Mouse (Mus musculus) cortical plate, adult 2 months (tissue): ENCODE measurements around the gene Uqcrfs1. TPM values are rescaled to one million over a fixed set of nuclear protein-coding genes. Genes with fewer than 3 reads are reported as not detected.
A peak's percentile ranks its signal among the peaks of the same experiment; 100 is the strongest.

Experiments
- H3K27ac ChIP-seq: fragments of 200-500 bp; 2 replicates; pipeline ENCODE4 v1.5.1; 2012; ENCODE audit warnings: low read length, control low read depth, inconsistent platforms; ENCODE audit not compliant: insufficient read depth
- H3K4me1 ChIP-seq: fragments of 200-500 bp; 2 replicates; pipeline ENCODE4 v1.6.1; 2011; ENCODE audit warnings: low read length; ENCODE audit not compliant: control insufficient read depth, insufficient read depth
- H3K4me3 ChIP-seq: fragments of 200-500 bp; 2 replicates; pipeline ENCODE4 v1.5.1; 2011; ENCODE audit warnings: mild to moderate bottlenecking, low read length, control low read depth; ENCODE audit not compliant: insufficient read depth
- CTCF ChIP-seq: fragments of 200-500 bp; IDR thresholded peaks from 2 replicates; pipeline ENCODE4 v1.5.1; 2011; ENCODE audit warnings: mild to moderate bottlenecking, control low read depth, low read length; ENCODE audit not compliant: insufficient read depth; ENCODE audit errors: extremely low read depth
- POLR2A ChIP-seq: fragments of 200-500 bp; IDR thresholded peaks from 2 replicates; pipeline ENCODE4 v1.6.1; 2011; ENCODE audit warnings: mild to moderate bottlenecking, low read length, control low read depth; ENCODE audit not compliant: insufficient read depth; ENCODE audit errors: extremely low read depth
- polyA plus RNA-seq: library from polyadenylated mRNA; depleted of rRNA; stranded (reverse); fragments of >200 nt; gene quantifications from 2 replicates; pipeline ENCODE4 v1.2.3, GENCODE M21; 2012; rRNA removed

Uqcrfs1 gene
- 163 and 166 TPM in 2 replicates for polyA plus RNA-seq

- Histone ChIP-seq H3K4me3 (peak within 1 kb of the TSS; percentile 51), H3K4me1 (peaks cover 2% of the 10 kb centered on the region; the same call in 1 of the 2 replicates), H3K27ac (peak within 1 kb of the TSS; percentile 85)
- no peak for TF ChIP-seq CTCF
- TF ChIP-seq POLR2A, result no peak; the same call in none of the 2 replicates
These were observed at the start of gene Uqcrfs1 for GRCm38 (mm10) chr13:30544856-30545604. Uqcrfs1 (minus strand) TSS chr13:30545362.

DNA sequence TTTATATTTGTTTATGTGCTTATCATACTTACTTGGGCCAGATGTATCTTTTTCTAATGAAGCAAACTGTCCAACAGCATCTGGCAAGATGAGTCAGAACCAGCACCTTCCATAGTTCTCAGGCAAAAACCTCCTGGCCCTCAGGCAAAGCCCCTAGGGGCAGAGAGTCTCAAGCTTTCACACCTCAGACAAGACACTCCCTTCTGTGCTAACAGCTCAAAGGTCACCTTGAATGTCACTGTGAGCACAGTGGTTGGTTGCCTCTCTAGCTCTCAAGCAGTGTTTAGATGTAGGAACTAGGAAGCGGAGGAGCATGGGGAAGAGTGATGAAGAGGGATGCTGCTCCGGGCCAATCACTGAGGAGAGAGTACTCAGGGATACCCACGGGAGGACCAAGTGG, 40.6 kb upstream of the Uqcrfs1 start:
- no peak overlapping the region for H3K4me3 ChIP-seq
- no peak overlapping the region for H3K27ac ChIP-seq
- TF ChIP-seq POLR2A (no peak), CTCF (no peak)
- H3K4me1 ChIP-seq, result no peaks in the 10 kb centered on the region; the same call in 1 of the 2 replicates

- H3K4me3 ChIP-seq, result no peak overlapping the region
- TF ChIP-seq CTCF (no peak), POLR2A (no peak)
- no peaks in the 10 kb centered on the region; the same call in 1 of the 2 replicates for H3K4me1 ChIP-seq
- no peak overlapping the region for H3K27ac ChIP-seq
These were observed 37.4 kb upstream of the Uqcrfs1 start for GRCm38 (mm10) chr13:30582541-30582940.

DNA sequence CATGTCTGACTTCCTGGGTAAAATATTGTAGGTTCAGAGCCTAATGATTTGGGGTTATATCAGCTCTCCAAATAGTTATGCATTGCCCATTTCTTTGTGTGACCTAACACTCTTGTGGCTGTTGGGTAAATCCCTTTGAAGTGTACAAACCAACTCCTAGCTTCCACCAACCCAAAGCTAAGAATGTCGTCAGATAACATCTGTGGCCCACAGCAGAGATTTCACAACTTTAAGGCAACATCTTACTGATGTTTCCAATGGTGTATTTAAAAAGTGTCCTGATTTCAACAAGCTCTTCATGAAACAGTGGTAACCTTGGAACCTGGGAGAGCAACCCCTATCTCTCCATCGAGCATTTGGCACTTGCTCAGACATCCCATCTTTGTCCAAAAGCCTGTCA, 33.6 kb upstream of the Uqcrfs1 start:
- TF ChIP-seq CTCF (no peak), POLR2A (no peak)

GRCm38 (mm10) chr13:30576819-30577218, 31.7 kb upstream of the Uqcrfs1 start:
- Histone ChIP-seq H3K27ac (no peak overlapping the region), H3K4me1 (no peaks in the 10 kb centered on the region), H3K4me3 (no peak overlapping the region)
- TF ChIP-seq POLR2A, result no peak
- no peak for TF ChIP-seq CTCF

More for the DNA sequence above, 33.6 kb upstream of the Uqcrfs1 start:
- Histone ChIP-seq H3K27ac (no peak overlapping the region), H3K4me3 (no peak overlapping the region), H3K4me1 (no peaks in the 10 kb centered on the region; the same call in 1 of the 2 replicates)

- Histone ChIP-seq H3K4me3 (no peak overlapping the region), H3K4me1 (no peaks in the 10 kb centered on the region), H3K27ac (no peak overlapping the region)
- TF ChIP-seq CTCF (no peak), POLR2A (no peak)
These were observed 27.8 kb upstream of the Uqcrfs1 start for GRCm38 (mm10) chr13:30572971-30573370.

GRCm38 (mm10) chr13:30570182-30570581, 25.0 kb upstream of the Uqcrfs1 start:
- TF ChIP-seq CTCF, result no peak
- TF ChIP-seq POLR2A, result no peak
- no peak overlapping the region for H3K4me3 ChIP-seq
- no peak overlapping the region for H3K27ac ChIP-seq
- no peaks in the 10 kb centered on the region for H3K4me1 ChIP-seq

GRCm38 (mm10) chr13:30567571-30567970, 22.4 kb upstream of the Uqcrfs1 start:
- Histone ChIP-seq H3K27ac (no peak overlapping the region), H3K4me3 (no peak overlapping the region), H3K4me1 (no peaks in the 10 kb centered on the region)
- no peak for TF ChIP-seq CTCF
- TF ChIP-seq POLR2A, result no peak

- Histone ChIP-seq H3K4me1 (no peaks in the 10 kb centered on the region), H3K4me3 (no peak overlapping the region), H3K27ac (no peak overlapping the region)
- TF ChIP-seq POLR2A, result no peak
- TF ChIP-seq CTCF, result peak; percentile 89
These were observed 21.6 kb upstream of the Uqcrfs1 start for GRCm38 (mm10) chr13:30566767-30567166.

- no peak overlapping the region for H3K4me3 ChIP-seq
- H3K4me1 ChIP-seq, result no peaks in the 10 kb centered on the region
- no peak overlapping the region for H3K27ac ChIP-seq
- TF ChIP-seq CTCF (no peak), POLR2A (no peak)
These were observed 15.4 kb upstream of the Uqcrfs1 start for GRCm38 (mm10) chr13:30560603-30561002.
